Mouse (Mus musculus): Measurements from ENCODE around the gene Ebp. TPM values are rescaled to one million over a fixed set of nuclear protein-coding genes. Genes with fewer than 3 reads are reported as not detected.

Gene Ebp
- 10 to 100 TPM; 11.3 to 11.8 TPM for total RNA-seq (2021)
- long read RNA-seq, experiment 1, transcript Ebp-201 (5 exons, 1,743 nt): major isoform, 8 of 9 reads
- long read RNA-seq, experiment 1, partial matches to known transcripts: 1 of 9 reads
- long read RNA-seq, experiment 1, other reads (novel, unspliced or antisense): 0 of 9 reads
- long read RNA-seq, experiment 2, transcript Ebp-201 (5 exons, 1,743 nt): major isoform, 6 of 6 reads
- long read RNA-seq, experiment 2, partial matches to known transcripts: 0 of 6 reads
- long read RNA-seq, experiment 2, other reads (novel, unspliced or antisense): 0 of 6 reads

DNA sequence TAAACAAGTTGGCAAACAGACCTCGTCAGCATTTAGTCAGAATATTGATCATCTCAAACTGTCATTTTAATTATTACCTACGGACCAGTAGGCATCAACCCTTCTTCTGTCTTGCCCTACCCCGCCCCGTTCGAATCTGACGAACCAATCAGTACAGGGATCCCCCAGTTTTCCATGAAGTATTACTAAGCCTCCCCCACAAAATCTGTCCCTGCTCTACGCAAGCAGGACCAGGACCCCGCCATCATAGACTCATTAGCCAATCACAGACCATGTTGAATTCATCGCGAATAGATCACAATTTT lies at the start of gene Ebp:
Gene Ebp (minus strand): TSS at position 94 of the 305 bp plus-strand sequence.
- intact Hi-C loops (cut with DNase I; ENCODE audit: low total_unique reads): no loop called here
- no peak for DNase-seq

GRCm38 (mm10) chrX:8238804-8239395 lies 45.6 kb upstream of the Ebp start:
- DNase-seq: no peak
- intact Hi-C loops (cut with DNase I; ENCODE audit: low total_unique reads): no loop called here

GRCm38 (mm10) chrX:8236704-8237103 lies 43.4 kb upstream of the Ebp start:
- DNase-seq: no peak
- intact Hi-C loops (cut with DNase I; ENCODE audit: low total_unique reads): no loop called here

DNA sequence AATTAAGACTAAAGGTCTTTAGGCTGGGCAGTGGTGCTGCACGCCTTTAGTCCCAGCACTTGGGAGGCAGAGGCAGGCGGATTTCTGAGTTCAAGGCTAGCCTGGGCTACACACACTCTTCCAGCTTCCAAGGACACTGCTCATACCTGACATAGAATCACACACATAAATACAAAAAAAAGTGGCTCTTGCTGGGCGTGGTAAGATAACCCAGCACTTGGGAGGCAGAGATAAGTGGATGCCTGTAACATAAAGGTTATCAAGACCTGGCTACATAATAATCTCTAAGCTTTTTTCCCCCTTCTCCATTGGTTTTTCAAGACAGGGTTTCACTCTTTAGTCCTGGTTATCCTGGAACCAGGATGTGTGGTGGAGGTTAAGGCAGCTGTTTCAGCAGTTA lies 40.3 kb upstream of the Ebp start:
- intact Hi-C loops (cut with DNase I; ENCODE audit: low total_unique reads): no loop called here
- DNase-seq: no peak

- no peak for DNase-seq
Measured at GRCm38 (mm10) chrX:8230272-8230671, 37.0 kb upstream of the Ebp start.

GRCm38 (mm10) chrX:8223473-8223872 lies 30.2 kb upstream of the Ebp start:
- DNase-seq: no peak
- intact Hi-C loops (cut with DNase I; ENCODE audit: low total_unique reads): no loop called here

More at GRCm38 (mm10) chrX:8230272-8230671, 37.0 kb upstream of the Ebp start:
- intact Hi-C loops (cut with DNase I; ENCODE audit: low total_unique reads): no loop called here

DNA sequence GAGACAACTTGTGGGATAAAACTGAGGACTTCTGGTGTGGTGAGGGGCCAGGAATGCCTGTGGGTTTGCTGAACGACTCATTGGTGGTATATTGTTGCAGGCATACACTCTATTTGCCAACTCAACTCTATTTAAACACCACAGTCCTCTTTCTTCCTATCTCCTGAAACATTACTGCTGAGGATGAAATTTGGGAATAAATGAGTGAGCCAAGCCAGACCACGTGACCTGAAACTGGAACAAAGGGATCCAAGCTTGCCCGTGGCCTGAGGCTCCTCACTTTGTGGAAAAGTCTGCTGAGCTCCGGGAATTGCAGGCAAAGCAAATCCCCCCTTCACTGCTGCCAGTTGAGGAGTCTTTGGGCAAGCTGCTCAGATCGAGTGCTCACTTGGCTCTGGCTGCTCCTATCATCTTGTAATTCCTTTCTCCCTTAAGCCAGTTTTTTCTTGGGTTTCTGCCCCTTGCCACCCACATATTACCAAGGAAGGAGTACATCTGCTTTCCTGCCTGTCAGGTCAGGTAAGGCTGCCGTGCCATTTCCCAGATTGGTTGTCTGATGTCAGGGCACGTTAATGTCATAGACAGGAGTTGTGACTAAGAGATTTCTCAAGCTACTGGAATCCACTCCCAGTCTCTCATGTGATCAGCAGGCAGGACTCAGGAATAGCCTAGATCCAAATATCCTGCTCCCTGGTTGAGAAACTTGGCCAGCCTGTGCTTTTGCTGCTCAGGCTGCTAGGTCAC lies 29.5 kb upstream of the Ebp start:
- intact Hi-C loops (cut with DNase I; ENCODE audit: low total_unique reads): no loop called here
- DNase-seq: no peak

GRCm38 (mm10) chrX:8222296-8222677 lies 29.0 kb upstream of the Ebp start:
- intact Hi-C loops (cut with DNase I; ENCODE audit: low total_unique reads): no loop called here
- no peak for DNase-seq

GRCm38 (mm10) chrX:8219651-8220050 lies 26.3 kb upstream of the Ebp start:
- intact Hi-C loops (cut with DNase I; ENCODE audit: low total_unique reads): no loop called here
- no peak for DNase-seq

- DNase-seq: no peak
- intact Hi-C loops (cut with DNase I; ENCODE audit: low total_unique reads): no loop called here
Measured at GRCm38 (mm10) chrX:8218114-8218513, 24.8 kb upstream of the Ebp start.

DNA sequence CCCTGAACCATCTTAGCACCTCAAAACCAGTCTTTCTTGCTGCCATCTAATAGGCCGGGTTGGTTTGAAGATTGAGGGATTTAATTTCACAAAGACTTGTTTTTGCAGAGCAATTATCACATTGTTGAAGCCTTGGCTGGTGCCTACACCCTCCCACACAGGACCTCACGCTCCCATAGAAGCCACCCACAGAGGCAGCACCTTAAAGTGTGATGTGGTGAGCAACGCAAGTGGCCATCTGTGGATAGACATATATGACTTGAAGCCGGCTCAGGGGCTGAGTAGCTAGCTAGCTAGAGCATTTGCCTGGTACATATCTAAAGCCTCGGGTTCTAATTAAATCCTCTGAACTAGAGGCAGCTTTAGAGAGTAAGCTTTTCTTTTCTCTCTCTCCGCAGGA lies 24.1 kb upstream of the Ebp start:
- intact Hi-C loops (cut with DNase I; ENCODE audit: low total_unique reads): no loop called here
- DNase-seq: no peak

DNA sequence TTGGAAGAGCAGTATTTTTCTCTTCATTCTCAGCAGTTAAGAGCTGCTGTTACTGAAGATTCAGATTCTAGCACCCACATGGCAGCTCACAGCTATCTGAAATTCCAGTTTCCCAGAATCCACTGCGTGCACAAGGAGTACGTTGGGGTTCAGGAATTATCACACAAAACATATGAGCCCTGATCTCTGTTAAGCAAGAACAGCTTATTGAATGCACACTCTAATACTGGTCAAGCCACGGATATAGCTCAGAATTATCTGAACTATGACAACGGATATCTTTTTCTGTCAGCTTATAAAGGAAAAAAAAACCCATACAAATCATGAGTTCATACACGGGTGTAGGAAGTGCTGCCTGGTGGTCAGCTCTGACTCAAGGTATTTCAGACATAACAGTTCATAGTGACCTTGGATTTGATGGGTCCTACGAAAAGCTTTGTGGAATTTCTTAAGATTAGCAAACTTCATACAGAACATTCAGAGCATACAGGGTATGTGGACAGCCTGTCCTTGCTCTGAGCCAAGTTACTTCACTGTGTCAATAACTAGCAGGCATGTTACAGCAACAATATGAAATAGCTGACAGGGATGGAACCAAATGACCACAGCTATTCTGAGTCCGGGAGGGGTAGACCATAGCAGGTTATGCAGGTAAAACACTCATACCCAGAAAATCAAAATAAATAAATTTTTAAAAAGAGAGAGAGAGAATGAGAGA lies 18.3 kb upstream of the Ebp start:
- no peak for DNase-seq
- intact Hi-C loops (cut with DNase I; ENCODE audit: low total_unique reads): no loop called here

DNA sequence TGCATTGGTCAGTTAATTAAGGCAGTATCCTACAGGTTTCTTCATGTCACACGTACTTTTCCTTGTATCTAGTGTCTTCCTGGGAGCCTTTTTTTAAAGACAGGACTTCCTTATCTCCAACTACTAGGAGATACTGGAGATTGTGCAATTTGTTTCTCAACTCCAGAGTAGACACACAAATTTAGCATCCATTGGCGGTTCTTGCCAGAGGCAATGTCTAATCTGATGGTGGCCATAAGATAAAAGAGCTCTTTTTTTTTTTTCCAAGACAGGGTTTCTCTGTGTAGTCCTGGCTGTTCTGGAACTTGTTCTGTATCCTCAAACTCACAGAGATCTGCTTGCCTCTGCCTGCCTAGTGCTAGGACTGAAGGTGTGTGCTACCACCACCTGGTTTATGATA lies 16.4 kb upstream of the Ebp start:
- DNase-seq: no peak
- intact Hi-C loops (cut with DNase I; ENCODE audit: low total_unique reads): no loop called here

DNA sequence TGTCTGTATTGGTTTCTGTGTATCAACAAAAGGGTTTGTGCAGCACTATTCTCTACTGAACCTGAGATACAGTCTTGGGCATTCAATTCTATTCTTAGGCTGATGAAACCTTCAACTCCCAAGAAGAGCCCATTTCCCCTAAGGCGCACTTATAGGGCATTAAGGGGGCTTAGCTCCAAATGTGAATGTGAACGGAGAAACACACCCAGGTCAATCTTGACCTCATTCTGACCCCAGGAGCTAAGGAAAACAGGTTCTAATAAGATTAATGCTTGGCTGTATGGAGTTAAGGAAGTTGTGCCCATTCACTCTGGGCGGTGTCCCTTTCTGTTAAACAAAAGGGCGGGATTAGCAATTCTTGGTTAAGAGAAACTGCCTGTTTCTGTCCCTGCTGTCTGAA lies 13.9 kb upstream of the Ebp start:
- intact Hi-C loops (cut with DNase I; ENCODE audit: low total_unique reads): no loop called here
- DNase-seq: no peak

DNA sequence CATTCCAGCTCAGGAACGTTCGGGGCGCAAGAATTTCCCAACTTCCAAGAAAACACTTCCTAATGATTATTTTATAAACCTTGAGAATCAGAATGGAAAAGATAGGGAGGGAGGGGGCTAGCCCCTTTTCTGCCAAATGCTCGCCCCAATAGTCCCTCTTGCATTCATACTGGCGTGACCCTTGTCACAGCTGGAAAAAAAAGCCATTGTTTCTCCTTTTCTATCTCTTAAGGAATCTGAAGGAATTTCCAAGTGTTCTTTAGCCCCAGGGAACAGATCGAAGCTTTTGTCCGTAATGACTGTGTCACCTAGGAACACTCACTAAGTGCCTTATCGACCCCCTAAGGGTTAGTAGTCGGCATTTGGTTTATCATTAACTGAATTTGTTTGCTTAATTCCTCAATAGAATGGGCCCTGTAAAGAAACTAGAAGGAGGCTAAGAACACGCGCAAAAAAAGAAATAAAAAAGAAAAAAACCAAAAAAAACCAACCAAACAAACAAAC lies 13.4 kb upstream of the Ebp start:
- intact Hi-C loops (cut with DNase I; ENCODE audit: low total_unique reads): no loop called here
- DNase-seq: no peak

- peak; percentile 85 for DNase-seq
- intact Hi-C loops (cut with DNase I; ENCODE audit: low total_unique reads): no loop called here
Measured at GRCm38 (mm10) chrX:8206015-8206693, 12.8 kb upstream of the Ebp start, which contains the start of gene Porcn. TSS of gene Porcn (minus strand) at chrX:8206525.

- intact Hi-C loops (cut with DNase I; ENCODE audit: low total_unique reads): no loop called here
- DNase-seq: no peak
Measured at GRCm38 (mm10) chrX:8205551-8205950, 12.2 kb upstream of the Ebp start.

GRCm38 (mm10) chrX:8205088-8205487 lies 11.8 kb upstream of the Ebp start:
- intact Hi-C loops (cut with DNase I; ENCODE audit: low total_unique reads): no loop called here
- DNase-seq: no peak

GRCm38 (mm10) chrX:8204076-8204475 lies 10.8 kb upstream of the Ebp start:
- intact Hi-C loops (cut with DNase I; ENCODE audit: low total_unique reads): no loop called here

DNA sequence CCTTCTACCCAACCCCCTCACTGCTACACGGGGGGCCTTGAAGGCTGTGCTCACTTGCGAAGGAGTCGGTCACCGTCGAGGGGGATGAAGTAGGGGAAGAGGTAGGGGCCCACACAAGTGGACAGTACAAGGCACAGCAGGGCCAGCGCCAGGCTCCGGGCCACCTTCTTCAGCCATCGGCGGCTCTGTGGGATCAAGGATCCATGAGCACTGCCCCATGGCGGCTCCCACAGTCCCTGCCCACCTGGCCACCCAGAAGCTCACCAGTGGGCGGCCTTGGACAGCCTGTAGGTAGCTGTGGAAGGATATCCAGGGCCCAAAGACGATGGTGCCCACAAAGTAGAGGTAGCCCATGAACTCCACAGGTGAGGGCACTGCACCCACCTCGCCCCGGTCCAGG lies 9.8 kb upstream of the Ebp start:
- intact Hi-C loops (cut with DNase I; ENCODE audit: low total_unique reads): no loop called here

More at GRCm38 (mm10) chrX:8204076-8204475, 10.8 kb upstream of the Ebp start:
- no peak for DNase-seq

More for the DNA sequence above, 9.8 kb upstream of the Ebp start:
- no peak for DNase-seq

Measured in gastrocnemius, postnatal 14 days (tissue).